Mouse (Mus musculus) activated CD4-positive, CD25-positive, alpha-beta regulatory T cell, adult 9 weeks (primary cell): ENCODE results near the gene Cox16. TPM values are rescaled to one million over a fixed set of nuclear protein-coding genes. Genes with fewer than 3 reads are reported as not detected.

ENCODE experiments used
- polyA plus RNA-seq: library from polyadenylated mRNA; unstranded; fragments of 100-300 nt; shearing (Covaris generic); gene quantifications from one replicate; pipeline ENCODE4 v1.2.1, GENCODE M21; 2017

The Cox16 gene
- polyA plus RNA-seq, result 153 TPM

GRCm38 (mm10) chr12:81484727-81485191 is at the start of gene Cox16:
Cox16 (minus strand) TSS chr12:81485127.

GRCm38 (mm10) chr12:81532316-81533028 is 47.5 kb upstream of the Cox16 start, which contains the start of the genes Gm20498 and Synj2bp:
Gm20498 (minus strand) TSS chr12:81532905.
Synj2bp (minus strand) TSS chr12:81532911.

DNA sequence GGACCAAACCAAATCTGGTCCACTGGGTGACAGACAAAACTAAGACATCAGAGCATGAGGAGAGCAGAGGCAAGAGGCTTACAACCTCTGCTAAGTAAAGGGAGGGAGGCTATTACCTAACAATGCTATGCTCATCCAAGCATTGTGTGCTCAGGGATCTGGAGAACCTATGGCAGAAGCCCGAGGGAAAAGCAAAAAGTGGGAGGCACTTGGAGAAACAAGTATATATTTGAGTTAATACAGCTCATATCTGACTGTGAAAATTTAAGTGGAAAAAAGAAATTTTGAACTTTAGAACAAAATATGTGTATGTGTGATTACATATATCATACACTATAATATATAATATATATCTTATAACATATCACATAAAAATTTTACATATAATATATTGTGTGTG is 63.1 kb downstream of the Cox16 start, which contains the start of gene Adam4:
TSS of gene Adam4 (minus strand) at position 101 of the 400 bp plus-strand sequence.

GRCm38 (mm10) chr12:81379364-81379763 is 105.6 kb downstream of the Cox16 start, which contains the start of gene Gm4787:
Gm4787 (minus strand) TSS chr12:81379464.

DNA sequence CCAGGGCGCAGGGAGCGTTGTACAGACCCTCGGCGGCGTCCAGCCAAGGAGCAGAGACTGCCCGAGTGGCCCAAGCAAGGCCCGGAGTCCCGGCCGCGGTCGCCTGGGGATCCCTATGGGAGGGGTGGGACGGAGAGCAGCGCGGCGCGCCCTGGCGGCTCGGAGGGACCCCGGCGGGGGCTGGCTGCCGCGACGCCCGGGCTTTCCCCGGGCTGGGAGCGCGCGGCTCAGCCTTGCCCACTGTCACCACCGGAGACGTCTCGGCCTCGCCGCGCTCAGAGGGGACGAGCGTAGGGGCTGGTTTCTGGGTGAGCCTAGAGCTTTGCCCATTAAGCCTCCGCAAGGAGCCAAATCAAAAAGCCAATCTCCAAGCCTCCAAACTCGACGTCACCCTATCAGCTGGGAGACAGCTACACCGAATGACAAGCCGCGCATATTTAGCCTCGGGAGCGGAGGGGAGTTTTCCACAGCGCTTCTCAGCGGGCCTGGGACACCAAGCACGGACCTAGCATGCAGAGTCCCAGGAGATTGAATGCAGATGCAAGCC is 152.0 kb downstream of the Cox16 start, which contains the start of gene Slc8a3:
TSS of gene Slc8a3 (minus strand) at position 306 of the 547 bp plus-strand sequence.

Other genes with a start within 250 kb of the Cox16 start
- not detected for gene Slc8a3, start 151.9 kb downstream of the Cox16 start, polyA plus RNA-seq
- gene Gm4787, start 105.7 kb downstream of the Cox16 start, polyA plus RNA-seq, result 0.83 TPM
- 0.90 TPM for gene Adam4, start 63.2 kb downstream of the Cox16 start, polyA plus RNA-seq
- gene Gm20498, start 47.8 kb upstream of the Cox16 start, polyA plus RNA-seq, result 18.8 TPM
- 70.8 TPM for gene Synj2bp, start 47.8 kb upstream of the Cox16 start, polyA plus RNA-seq
- gene Adam21, start 83.3 kb upstream of the Cox16 start, polyA plus RNA-seq, result not detected
- 32.6 TPM for gene Med6, start 109.9 kb upstream of the Cox16 start, polyA plus RNA-seq
- not detected for gene Ttc9, start 146.1 kb upstream of the Cox16 start, polyA plus RNA-seq